Mouse (Mus musculus) embryo, embryonic 11.5 days (tissue): ENCODE data around the gene Agbl2.

Source experiments
- DNase-seq: peaks from one replicate; pipeline ENCODE4 v3.0.0-alpha.2; 2012; ENCODE audit warnings: low read depth, low spot score

Gene Agbl2

DNA sequence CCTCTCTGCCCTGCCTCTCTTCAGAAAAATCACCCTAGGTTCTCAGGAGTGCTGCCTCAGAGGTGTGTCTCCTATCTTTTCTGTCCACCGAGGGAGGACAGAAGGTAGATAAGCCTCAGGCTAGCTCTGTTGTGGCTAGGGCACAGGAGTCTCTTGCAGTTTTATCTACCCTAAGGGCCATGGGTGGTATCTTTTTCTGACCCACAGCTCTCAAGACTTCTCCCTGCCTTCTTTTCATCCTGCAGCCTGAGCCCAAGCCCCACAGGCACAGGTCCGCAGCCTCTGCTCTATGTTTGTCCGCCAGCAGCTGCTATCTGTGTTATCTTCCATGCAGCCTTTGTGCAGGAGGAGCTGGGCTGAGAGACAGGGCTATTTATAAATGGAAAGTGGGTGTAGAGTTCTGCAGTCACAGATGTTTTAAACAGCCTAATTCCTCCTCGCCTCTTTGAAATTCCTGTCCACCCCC is 87.6 kb downstream of the Agbl2 start:
- no peak for DNase-seq

DNA sequence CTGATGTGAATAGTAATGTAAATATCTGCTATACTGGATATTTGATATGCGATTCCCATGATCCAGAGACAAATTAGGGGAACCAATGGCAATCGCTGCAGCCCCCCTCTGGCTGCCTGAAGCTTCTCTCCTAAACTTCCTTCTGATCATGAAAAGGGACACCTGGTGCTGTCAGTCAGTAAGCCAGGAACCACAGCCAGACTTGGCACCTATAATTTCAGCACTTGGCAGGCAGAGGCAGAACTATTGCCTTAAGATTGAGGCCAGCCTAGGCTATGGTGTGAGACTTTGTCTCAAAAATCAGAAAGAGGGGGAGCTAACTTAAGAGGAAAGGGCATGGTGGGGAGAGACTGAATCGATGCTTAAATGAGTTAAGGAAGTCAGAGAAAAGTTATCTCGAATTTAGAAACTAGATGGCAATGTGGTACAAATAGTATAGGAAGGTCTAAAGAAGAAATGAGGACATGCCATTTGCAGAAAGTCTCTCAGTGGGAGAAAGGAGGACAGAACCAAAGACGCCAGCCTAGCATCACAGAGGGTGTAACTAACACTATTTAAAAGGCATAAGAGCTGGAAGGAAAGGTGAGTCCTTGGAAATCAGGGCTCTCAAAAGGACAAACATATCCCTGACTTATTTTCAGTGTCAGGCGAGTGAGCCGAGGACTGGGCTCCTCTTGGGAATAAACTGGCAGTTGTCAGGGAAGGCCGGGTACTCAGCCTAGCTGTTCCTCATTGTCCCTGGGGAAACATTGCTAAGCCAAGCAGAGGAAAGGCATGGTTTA is 88.8 kb downstream of the Agbl2 start:
- DNase-seq: no peak

DNA sequence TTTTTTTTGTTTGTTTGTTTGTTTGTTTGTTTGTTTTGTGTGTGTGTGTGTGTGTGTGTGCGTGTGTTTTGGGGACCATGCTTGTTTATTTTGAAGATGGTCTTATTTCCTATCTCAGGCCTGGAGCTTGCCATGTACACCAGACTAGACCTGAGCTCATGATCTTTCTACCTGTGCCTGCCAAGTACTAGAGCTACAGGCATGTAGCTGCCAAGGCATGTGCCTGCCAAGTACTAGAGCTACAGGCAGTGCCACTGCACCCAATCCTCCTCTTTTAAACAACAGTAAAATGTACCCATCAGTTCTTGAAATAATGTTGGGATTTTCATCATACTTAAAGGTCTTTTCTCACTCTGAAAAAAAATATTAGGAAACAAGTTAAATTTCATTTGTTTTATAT is 91.5 kb downstream of the Agbl2 start:
- no peak for DNase-seq

DNA sequence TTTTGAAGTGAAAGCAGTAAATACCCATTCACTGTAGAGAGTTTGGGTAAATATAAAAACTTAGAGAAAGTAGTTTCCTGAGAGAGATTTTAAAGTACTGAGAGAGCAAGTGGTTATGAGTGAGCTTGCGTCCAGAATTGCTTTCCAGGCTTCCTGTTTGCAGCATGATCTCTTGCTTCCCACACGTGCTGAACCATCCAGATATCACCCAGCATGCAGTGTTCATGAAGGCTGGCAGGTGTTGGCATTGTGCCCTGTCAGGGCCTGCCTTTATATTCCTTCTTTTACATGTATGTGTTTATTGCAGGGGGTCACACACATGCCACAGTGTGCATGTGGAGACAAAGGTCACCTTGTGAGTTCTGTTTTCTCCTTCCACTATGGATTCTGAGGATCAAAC is 92.7 kb downstream of the Agbl2 start:
- no peak for DNase-seq

DNA sequence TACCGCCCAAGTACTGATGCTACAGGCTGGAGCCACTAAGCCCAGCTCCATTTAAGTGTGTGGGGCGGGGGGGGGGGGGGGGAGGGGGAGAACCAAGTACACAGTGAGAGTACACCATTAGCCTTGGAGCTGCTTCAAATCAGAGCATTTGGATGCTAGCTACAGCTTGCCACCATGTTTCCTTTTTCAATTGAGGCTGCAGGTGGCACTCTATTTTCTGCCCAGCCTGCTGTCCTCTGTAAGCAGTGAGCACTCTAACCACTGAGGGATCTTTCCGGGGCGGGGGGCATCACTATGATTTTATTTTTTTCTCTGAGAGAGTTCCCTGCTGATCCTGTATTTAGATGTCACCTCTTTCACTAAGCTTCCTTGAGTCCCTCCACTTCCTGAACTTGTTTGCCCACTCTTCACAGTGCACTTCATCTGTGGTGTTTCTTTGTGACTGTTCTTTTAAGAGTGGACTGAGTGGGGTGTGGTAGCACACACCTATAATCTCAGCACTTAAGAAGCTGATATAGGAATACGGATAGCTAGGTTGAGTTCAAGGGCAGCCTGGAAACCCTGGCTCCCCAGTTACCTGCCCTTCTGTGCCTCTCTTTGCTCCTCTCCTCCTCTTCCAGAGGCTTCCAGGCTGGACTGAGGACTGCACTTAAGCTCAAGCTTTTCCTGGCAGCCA is 95.2 kb downstream of the Agbl2 start:
- no peak for DNase-seq

DNA sequence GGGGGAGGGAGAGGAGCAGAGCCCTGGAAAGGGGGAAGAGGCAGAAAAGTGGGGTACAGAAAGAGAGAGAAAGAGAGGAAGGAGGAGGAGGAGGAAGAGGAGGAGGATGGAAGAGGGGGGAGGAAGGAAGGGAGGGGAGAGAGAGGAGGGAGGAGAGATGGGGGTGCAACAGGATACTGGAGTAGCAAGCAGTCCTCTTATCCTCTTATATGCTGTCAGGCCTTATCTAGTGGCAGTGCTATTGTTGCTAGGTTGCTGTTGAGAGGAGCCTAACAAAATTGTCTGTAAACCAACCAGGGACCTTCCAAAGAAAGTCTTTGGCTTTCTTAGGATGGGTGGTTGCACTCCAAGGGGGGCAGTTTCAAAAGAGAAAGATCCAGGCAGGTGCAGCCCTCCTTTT is 96.9 kb downstream of the Agbl2 start:
- no peak for DNase-seq

DNA sequence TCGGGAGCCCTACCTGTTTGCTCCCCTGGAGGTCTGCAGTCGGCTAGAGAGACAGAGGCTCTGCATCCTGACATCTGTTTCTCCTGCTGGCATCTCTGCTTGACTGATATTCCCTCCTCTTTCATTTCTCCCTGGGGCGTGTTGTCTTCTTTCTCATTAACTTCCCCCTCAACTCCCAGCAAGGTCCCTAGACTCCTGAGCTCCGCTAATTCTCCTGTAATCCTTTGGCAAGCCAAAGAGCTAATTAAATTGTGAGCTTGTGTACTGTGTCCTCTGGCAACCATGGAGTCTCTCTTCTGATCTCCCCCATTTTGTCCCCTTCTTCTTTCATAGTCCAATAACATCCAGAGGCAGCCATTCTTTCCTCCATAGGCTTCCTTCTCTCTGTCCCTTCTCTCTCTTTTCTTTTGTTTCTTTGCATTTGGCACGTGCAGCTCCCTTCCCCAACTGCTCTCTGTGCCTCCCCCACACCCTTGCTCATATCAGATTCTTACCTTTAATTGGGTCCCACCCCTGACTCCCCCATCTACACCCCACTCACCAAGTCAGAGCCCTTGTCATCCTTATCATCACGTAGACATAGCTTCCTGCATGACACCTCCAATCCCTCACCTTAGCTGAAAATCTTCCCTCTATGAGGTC is 97.7 kb downstream of the Agbl2 start:
- no peak for DNase-seq

DNA sequence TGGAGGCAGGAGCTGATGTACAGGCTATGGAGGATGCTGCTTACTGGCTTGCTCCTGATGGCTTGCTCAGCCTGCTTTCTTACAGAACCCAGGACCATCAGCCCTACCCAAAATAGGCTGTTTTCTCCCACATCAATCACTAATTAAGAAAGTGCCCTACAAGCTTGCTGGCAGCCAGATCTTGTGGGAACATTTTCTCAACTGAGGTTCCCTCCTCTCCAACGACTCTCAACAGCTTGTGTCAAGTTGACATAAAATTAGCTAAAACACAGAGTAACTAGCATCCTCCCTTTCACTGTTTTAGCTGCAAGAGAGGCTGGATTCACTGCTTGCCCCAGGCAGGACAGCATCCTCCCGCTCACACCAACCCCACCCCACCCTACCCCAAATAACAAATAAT is 99.3 kb downstream of the Agbl2 start:
- DNase-seq: no peak
